Mouse (Mus musculus): Measurements from ENCODE around the gene Slc35g3.

GRCm38 (mm10) chr11:69725951-69726350 lies 35.8 kb downstream of the Slc35g3 start:
- TF ChIP-seq CTCF (IDR thresholded peaks at IDR 0.05; ENCODE audit: extremely low read depth, insufficient read length, insufficient replicate concordance, low read depth, low read length) = no peak
- no peak for TF ChIP-seq POLR2A (IDR thresholded peaks at IDR 0.05; ENCODE audit: low read depth, low read length)
